Mouse (Mus musculus) myocyte (in vitro differentiated cells): ENCODE measurements around the gene Sh3d19. TPM values are rescaled to one million over a fixed set of nuclear protein-coding genes. Genes with fewer than 3 reads are reported as not detected.

Source experiments
- H3K27me3 ChIP-seq: one replicate; pipeline ENCODE4 v1.6.1; 2011; ENCODE audit not compliant: control insufficient read depth, insufficient read depth, insufficient read length
- H3K36me3 ChIP-seq: one replicate; pipeline ENCODE4 v1.6.1; 2011; ENCODE audit not compliant: control insufficient read depth, insufficient read depth
- H3K4me2 ChIP-seq: one replicate; pipeline ENCODE4 v1.6.1; 2011; ENCODE audit warnings: low read depth, control low read depth
- H3K4me3 ChIP-seq: one replicate; pipeline ENCODE4 v1.5.1; 2011; ENCODE audit warnings: mild to moderate bottlenecking, control low read depth, moderate library complexity
- H3K79me2 ChIP-seq: one replicate; pipeline ENCODE4 v1.6.1; 2011; ENCODE audit not compliant: control insufficient read depth, insufficient read depth
- H3ac ChIP-seq: one replicate; pipeline ENCODE4 v1.6.1; 2011; ENCODE audit not compliant: control insufficient read depth, insufficient read length
- CEBPB ChIP-seq: IDR thresholded peaks from 2 replicates; pipeline ENCODE4 v1.6.1; 2011; ENCODE audit warnings: mild to moderate bottlenecking, moderate library complexity; ENCODE audit not compliant: poor library complexity, insufficient read depth, severe bottlenecking
- E2F4 ChIP-seq: IDR thresholded peaks from one replicate; pipeline ENCODE4 v1.6.1; 2011; ENCODE audit warnings: mild to moderate bottlenecking, control low read depth, moderate library complexity; ENCODE audit not compliant: insufficient read depth
- MAX ChIP-seq: IDR thresholded peaks from one replicate; pipeline ENCODE4 v1.6.1; 2011; ENCODE audit warnings: low read depth, mild to moderate bottlenecking, control low read depth
- MYOD1 ChIP-seq, 3 experiments: IDR thresholded peaks; one replicate each; pipeline ENCODE4 v1.6.1; 2011; ENCODE audit warnings: control low read depth in 2 of 3, low read depth in 2 of 3, mild to moderate bottlenecking in 2 of 3, moderate library complexity in 1 of 3; ENCODE audit not compliant: insufficient read length in 2 of 3, control insufficient read depth in 1 of 3
- MYOG ChIP-seq, 3 experiments: IDR thresholded peaks; one replicate each; pipeline ENCODE4 v1.6.1; 2011; ENCODE audit warnings: control low read depth in 2 of 3, low read depth in 2 of 3, mild to moderate bottlenecking in 2 of 3; ENCODE audit not compliant: insufficient read length in 2 of 3, control insufficient read depth in 1 of 3, insufficient read depth in 1 of 3
- POLR2A ChIP-seq: IDR thresholded peaks from one replicate; pipeline ENCODE4 v1.6.1; 2011; ENCODE audit warnings: low read depth, mild to moderate bottlenecking, control low read depth, moderate library complexity; ENCODE audit not compliant: insufficient read length
- POLR2AphosphoS2 ChIP-seq: IDR thresholded peaks from one replicate; pipeline ENCODE4 v1.6.1; 2011; ENCODE audit warnings: low read depth, control low read depth; ENCODE audit not compliant: insufficient read length
- REST ChIP-seq: IDR thresholded peaks from one replicate; pipeline ENCODE4 v1.6.1; 2011; ENCODE audit warnings: mild to moderate bottlenecking, control low read depth, moderate library complexity; ENCODE audit not compliant: insufficient read depth, insufficient read length
- SRF ChIP-seq: IDR thresholded peaks from one replicate; pipeline ENCODE4 v1.6.1; 2011; ENCODE audit warnings: low read depth; ENCODE audit not compliant: control insufficient read depth, insufficient read length
- TCF12 ChIP-seq: IDR thresholded peaks from one replicate; pipeline ENCODE4 v1.6.1; 2011; ENCODE audit warnings: mild to moderate bottlenecking, control low read depth; ENCODE audit not compliant: poor library complexity, insufficient read depth, severe bottlenecking
- TCF3 ChIP-seq: IDR thresholded peaks from one replicate; pipeline ENCODE4 v1.6.1; 2011; ENCODE audit warnings: low read depth, control low read depth; ENCODE audit not compliant: insufficient read length
- USF1 ChIP-seq: IDR thresholded peaks from one replicate; pipeline ENCODE4 v1.6.1; 2011; ENCODE audit warnings: low read depth, mild to moderate bottlenecking, control low read depth, moderate library complexity
- polyA plus RNA-seq: library from polyadenylated mRNA; unstranded; fragments of >200 nt; fragmentation: generic; extraction: Trizol; gene quantifications from one replicate; pipeline ENCODE4 v1.2.1, GENCODE M21; 2012; ENCODE audit warnings: missing spikeins

Gene Sh3d19
- polyA plus RNA-seq, 1 experiment, result 7.0 TPM

DNA sequence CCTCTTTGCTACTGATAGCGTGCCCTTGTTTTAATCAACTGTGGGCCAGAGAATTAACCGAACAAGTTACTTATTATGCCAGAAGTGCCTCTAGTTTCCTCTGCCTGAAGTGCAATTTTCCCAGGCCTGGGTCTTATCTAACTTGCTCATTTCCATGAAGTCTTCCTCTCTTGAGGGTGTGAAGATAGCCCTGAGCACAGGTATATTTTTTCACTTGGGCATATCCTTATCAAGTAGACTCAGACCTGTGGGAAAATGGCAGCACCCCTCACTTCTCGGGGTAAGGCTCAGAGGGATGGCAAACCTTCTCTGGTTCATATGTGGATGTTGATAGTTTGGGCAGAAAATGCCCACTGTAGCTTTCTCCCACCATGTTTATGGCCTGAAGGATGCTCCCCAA lies 30.4 kb downstream of the Sh3d19 start:
- H3K79me2 ChIP-seq, result no peaks in the 10 kb centered on the region
- no peak overlapping the region for H3ac ChIP-seq
- H3K27me3 ChIP-seq, result no peaks in the 10 kb centered on the region
- TF ChIP-seq E2F4 (no peak), CEBPB (no peak), USF1 (no peak), TCF12 (no peak), POLR2A (no peak), POLR2AphosphoS2 (no peak), REST (no peak), MYOG (IDR thresholded peaks at IDR 0.05; ENCODE audit: control insufficient read depth in 1 of 3, insufficient read depth in 1 of 3, insufficient read length in 2 of 3, low read depth in 2 of 3) (no peak), MAX (no peak), TCF3 (no peak), SRF (no peak), MYOD1 (IDR thresholded peaks at IDR 0.05; ENCODE audit: control insufficient read depth in 1 of 3, insufficient read length in 2 of 3, low read depth in 2 of 3) (no peak)
- H3K36me3 ChIP-seq, result no peaks in the 10 kb centered on the region
- H3K4me2 ChIP-seq, result no peak overlapping the region
- no peak overlapping the region for H3K4me3 ChIP-seq

DNA sequence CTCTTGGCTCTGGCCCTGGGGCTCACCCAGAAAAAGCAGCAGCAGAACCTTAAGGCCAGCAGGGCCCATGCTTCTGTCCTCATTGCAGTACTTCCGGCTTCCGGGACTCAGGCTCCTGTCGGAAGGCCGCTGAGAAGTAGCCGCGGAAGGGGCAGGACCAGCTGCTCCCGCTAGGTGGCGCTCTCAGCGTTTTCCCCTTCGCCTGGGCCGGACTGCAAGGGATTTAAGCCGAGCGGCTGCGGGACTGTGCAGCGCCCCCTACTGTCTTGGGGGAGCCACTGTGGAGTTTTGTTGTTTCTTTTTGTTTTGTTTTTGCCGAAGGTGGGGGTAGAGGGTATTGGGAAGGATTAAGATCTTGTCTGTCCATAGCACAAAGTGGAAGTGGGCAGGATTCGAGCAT lies 31.5 kb downstream of the Sh3d19 start, which contains the start of gene Prss48:
Gene Prss48, minus strand, starts transcription at position 69 of the 400 bp plus-strand sequence.
- no peaks in the 10 kb centered on the region for H3K27me3 ChIP-seq

DNA sequence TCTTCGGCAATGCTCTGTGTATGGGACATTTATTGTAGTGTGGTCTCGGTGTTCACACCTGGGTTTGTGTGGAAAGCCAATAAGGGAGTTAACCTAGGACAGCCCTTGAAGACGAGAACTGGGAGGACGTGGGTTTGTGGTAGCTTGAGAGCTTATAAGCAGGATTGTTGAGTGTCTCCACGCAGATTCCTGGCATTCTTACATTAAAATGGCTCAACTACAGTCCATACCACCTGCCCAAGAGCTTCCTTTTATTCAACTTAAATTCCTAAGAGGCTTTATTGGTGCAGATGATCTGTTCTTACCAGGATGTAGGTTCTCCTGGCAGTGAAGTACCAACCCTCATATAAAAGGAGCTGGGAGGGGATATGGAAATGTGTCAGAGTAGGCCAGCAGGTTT lies 32.0 kb downstream of the Sh3d19 start:
- Histone ChIP-seq H3K4me2 (no peak overlapping the region), H3ac (no peak overlapping the region), H3K36me3 (no peaks in the 10 kb centered on the region), H3K27me3 (no peaks in the 10 kb centered on the region), H3K4me3 (no peak overlapping the region), H3K79me2 (no peaks in the 10 kb centered on the region)
- TF ChIP-seq POLR2A (no peak), POLR2AphosphoS2 (no peak), MAX (no peak), SRF (no peak), MYOD1 (IDR thresholded peaks at IDR 0.05; ENCODE audit: control insufficient read depth in 1 of 3, insufficient read length in 2 of 3, low read depth in 2 of 3) (no peak), CEBPB (no peak)

More for the DNA sequence above, 31.5 kb downstream of the Sh3d19 start, which contains the start of gene Prss48:
- no peaks in the 10 kb centered on the region for H3K79me2 ChIP-seq
- H3ac ChIP-seq, result no peak within 1 kb of the TSS
- H3K4me2 ChIP-seq, result no peak within 1 kb of the TSS
- no peak for TF ChIP-seq POLR2AphosphoS2
- no peak for TF ChIP-seq MYOD1 (IDR thresholded peaks at IDR 0.05; ENCODE audit: control insufficient read depth in 1 of 3, insufficient read length in 2 of 3, low read depth in 2 of 3)
- H3K36me3 ChIP-seq, result no peaks in the 10 kb centered on the region
- no peak within 1 kb of the TSS for H3K4me3 ChIP-seq

DNA sequence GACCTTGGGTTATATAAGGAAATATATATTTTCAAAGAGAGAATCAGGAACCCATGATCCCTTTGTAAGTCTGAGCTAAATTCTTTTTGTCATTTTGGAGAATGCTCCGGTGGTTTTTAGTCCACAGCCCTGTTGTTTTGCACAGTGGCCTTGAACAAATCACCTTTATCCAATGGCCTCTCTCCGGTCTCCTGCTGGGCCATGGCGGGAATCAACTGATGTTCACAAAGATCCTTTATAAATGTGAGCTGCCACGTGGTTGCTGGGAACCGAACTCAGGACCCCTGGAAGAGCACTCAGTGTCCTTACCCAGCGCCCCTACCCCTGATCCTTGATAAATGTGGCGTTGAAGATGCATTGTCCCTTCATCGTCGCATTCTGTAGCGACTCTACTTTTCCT lies 33.8 kb downstream of the Sh3d19 start:
- TF ChIP-seq TCF12 (no peak), POLR2A (no peak), SRF (no peak), MYOD1 (IDR thresholded peaks at IDR 0.05; ENCODE audit: control insufficient read depth in 1 of 3, insufficient read length in 2 of 3, low read depth in 2 of 3) (no peak), POLR2AphosphoS2 (no peak), E2F4 (no peak), USF1 (no peak), CEBPB (no peak), REST (no peak), MYOG (IDR thresholded peaks at IDR 0.05; ENCODE audit: control insufficient read depth in 1 of 3, insufficient read depth in 1 of 3, insufficient read length in 2 of 3, low read depth in 2 of 3) (no peak), MAX (no peak), TCF3 (no peak)
- Histone ChIP-seq H3K36me3 (no peaks in the 10 kb centered on the region), H3ac (no peak overlapping the region), H3K27me3 (no peaks in the 10 kb centered on the region), H3K4me3 (no peak overlapping the region), H3K4me2 (no peak overlapping the region), H3K79me2 (no peaks in the 10 kb centered on the region)

DNA sequence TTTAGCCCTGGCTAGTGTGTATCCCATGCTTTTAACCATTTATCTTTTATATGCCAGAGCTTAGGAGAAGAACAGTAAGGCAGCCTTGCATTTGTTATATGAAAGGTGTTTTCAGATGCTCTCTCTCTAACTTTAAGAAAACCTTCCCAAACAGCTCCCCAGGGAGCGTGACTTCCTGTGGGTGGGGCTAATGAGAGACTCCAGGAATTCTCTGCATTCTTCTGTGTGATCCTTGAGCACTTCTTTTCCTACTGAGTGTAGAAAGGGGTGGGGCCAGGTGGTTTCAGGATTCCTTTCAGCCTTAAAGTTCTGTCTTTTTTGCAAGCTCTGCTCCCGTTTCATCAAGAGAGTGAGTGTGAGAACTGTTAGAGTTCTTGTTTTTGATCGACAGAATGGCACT lies 39.7 kb downstream of the Sh3d19 start:
- Histone ChIP-seq H3K4me3 (no peak overlapping the region), H3K36me3 (no peaks in the 10 kb centered on the region)
- TF ChIP-seq TCF3, result no peak
- no peak for TF ChIP-seq E2F4
- no peak for TF ChIP-seq SRF
- TF ChIP-seq POLR2AphosphoS2, result no peak
- TF ChIP-seq CEBPB, result no peak
- TF ChIP-seq MAX, result no peak
- no peak for TF ChIP-seq POLR2A
- TF ChIP-seq MYOD1 (IDR thresholded peaks at IDR 0.05; ENCODE audit: control insufficient read depth in 1 of 3, insufficient read length in 2 of 3, low read depth in 2 of 3), result no peak
- TF ChIP-seq REST, result no peak
- TF ChIP-seq TCF12, result no peak
- TF ChIP-seq USF1, result no peak
- no peak for TF ChIP-seq MYOG (IDR thresholded peaks at IDR 0.05; ENCODE audit: control insufficient read depth in 1 of 3, insufficient read depth in 1 of 3, insufficient read length in 2 of 3, low read depth in 2 of 3)

More for the DNA sequence above, 39.7 kb downstream of the Sh3d19 start:
- H3K4me2 ChIP-seq, result no peak overlapping the region
- no peak overlapping the region for H3ac ChIP-seq
- H3K79me2 ChIP-seq, result no peaks in the 10 kb centered on the region
- no peaks in the 10 kb centered on the region for H3K27me3 ChIP-seq
